Mouse (Mus musculus): ENCODE measurements at regions not wholly inside any gene's neighbourhood (a gene's known extent, or its start where the extent isn't known, plus 50 kb on each side); places are given as distances from the start of the nearest gene placed in this dataset.

DNA sequence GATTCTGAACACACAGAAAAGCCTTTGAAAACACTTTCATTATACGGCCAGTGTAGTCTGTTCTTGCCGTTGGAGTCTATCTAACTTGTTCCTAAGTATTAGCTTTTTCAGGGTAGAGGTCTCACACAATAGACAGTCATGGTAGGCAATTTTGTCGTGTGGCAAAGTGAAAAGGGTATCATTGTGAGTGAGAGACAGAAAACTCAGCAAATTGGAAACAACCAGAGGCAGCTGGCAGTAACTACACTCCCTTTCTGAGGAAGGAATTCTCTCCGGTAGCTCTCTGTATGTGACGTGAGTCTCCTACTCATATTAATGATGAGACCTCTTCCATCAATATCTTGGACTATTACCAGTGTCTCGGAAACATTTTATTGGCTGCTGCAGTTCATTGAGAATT is 413.8 kb upstream of the Hnrnpa3 start:
- TF ChIP-seq CTCF (IDR thresholded peaks at IDR 0.05; ENCODE audit: control insufficient read depth, insufficient read depth, insufficient read length) = no peak
- TF ChIP-seq MAX (IDR thresholded peaks at IDR 0.05) = no peak
- TF ChIP-seq USF1 (IDR thresholded peaks at IDR 0.05; ENCODE audit: low read depth) = no peak
- no peak for TF ChIP-seq MYOG (IDR thresholded peaks at IDR 0.05; ENCODE audit: control insufficient read depth, extremely low read depth, insufficient read length)
- no peak for TF ChIP-seq MYOD1 (IDR thresholded peaks at IDR 0.05; ENCODE audit: control insufficient read depth, insufficient read length, low read depth)
- no peak for TF ChIP-seq FOSL1 (IDR thresholded peaks at IDR 0.05; ENCODE audit: insufficient read depth, low read length, poor library complexity, severe bottlenecking)
- no peak for TF ChIP-seq CEBPB (IDR thresholded peaks at IDR 0.05; ENCODE audit: low read depth)

Data from C2C12 (cell line).